Mouse (Mus musculus) MN1 (cell line): ENCODE data around the gene Hes5.

Experiments
- DNase-seq: peaks from one replicate; pipeline ENCODE4 v3.0.0-alpha.2; 2016; ENCODE audit warnings: low spot score

Hes5 gene

DNA sequence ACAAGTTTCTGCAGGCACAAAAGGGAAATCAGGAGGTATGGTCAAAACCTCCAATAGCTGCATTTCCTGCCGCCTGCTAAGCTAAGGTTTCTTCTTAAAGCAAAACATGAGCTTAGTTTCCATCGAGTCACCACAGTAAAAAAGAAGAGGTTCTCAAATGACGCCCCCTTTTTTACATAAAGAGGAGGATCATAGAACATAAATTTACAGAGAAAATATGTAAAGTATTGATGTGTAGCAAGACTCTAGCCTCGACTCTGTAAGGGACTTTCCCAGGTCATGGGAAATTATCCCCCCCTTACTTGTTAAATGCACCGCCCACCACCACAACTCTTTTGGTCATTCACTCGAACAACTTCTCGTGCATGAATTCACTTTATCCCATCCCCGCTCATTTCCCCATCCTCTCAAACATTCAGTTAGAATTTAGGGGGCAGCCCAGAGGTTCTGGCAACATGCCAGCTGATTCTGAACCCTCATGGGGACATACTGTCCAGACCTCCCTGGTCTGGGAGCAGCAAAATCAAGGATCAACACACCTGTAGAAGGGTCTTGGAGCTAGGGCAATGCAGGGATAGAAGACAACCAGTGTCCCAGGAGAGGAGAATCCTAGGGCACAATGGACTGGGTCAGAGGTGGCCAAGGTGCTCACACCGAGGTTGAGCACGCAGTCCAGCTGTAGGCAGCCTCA lies 17.9 kb upstream of the Hes5 start:
- peak; percentile 56 for DNase-seq

- no peak for DNase-seq
These were observed 17.2 kb upstream of the Hes5 start for GRCm38 (mm10) chr4:154943323-154944039.

- DNase-seq, result peak; percentile 91
These were observed 16.6 kb upstream of the Hes5 start for GRCm38 (mm10) chr4:154944121-154944590.

- DNase-seq, result peak; percentile 87
These were observed 14.4 kb upstream of the Hes5 start for GRCm38 (mm10) chr4:154946319-154946718.

GRCm38 (mm10) chr4:154948066-154948939 lies 12.4 kb upstream of the Hes5 start:
- DNase-seq, result no peak

- no peak for DNase-seq
These were observed 11.7 kb upstream of the Hes5 start for GRCm38 (mm10) chr4:154948940-154949588.

- DNase-seq, result peak; percentile 46
These were observed 11.1 kb upstream of the Hes5 start for GRCm38 (mm10) chr4:154949589-154949982.

GRCm38 (mm10) chr4:154952461-154953241 lies 8.1 kb upstream of the Hes5 start:
- no peak for DNase-seq

GRCm38 (mm10) chr4:154956604-154957003 lies 4.1 kb upstream of the Hes5 start:
- no peak for DNase-seq

GRCm38 (mm10) chr4:154957289-154957993 lies 3.3 kb upstream of the Hes5 start:
- no peak for DNase-seq

DNA sequence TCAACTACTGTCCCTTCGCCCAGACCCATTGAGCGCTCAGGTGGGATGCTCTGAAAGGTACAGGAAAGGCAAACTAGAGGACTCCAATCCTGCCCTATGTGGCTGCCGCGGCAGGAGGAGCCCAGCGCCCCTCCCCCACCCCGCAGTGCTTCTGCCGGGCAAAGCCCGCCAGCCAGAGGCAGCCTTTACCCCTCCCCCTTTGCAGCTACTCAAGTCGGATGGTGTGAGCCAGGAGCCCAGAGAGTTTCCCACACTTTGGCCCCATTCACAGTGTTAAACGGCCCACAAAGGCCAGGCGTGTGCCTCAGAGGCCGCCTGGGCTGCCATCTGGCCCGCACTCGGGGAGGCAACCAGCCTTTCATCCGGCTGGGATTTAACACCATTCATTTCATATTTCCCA lies 2.6 kb upstream of the Hes5 start:
- peak; percentile 72 for DNase-seq

DNA sequence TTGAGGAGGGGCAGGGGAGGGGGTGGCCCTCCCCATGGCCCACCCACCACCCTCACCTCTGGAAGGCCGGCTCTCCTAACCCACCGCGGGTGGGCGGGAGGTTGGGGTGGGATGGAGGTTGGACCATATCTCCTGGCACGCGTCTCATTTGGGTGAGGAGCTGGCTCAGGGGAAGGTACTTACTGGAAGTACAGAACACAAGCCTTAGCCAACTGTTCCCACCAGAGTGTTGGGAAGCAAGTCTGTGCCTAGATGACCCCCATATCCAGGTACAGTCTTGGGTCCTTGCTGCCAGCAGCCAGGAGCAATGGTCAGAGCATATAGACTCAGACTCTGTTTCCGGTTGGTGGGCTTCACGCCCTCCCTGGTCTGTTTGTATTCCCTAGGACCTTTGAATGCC lies 2.1 kb upstream of the Hes5 start:
- no peak for DNase-seq

GRCm38 (mm10) chr4:154960021-154960689 lies 568 bp upstream of the Hes5 start:
- no peak for DNase-seq

DNA sequence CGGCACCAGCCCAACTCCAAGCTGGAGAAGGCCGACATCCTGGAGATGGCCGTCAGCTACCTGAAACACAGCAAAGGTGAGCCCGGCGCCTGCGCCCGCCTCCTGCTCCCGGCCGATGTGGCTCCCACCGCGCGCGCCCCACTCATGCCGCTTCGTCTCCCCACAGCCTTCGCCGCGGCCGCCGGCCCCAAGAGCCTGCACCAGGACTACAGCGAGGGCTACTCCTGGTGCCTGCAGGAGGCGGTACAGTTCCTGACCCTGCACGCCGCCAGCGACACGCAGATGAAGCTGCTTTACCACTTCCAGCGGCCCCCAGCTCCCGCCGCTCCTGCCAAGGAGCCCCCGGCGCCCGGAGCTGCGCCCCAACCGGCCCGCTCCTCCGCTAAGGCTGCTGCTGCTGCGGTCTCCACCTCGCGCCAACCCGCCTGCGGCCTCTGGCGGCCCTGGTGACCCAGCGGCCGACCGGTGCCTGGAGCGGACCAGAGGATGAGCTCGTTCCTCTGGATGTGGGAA lies 559 bp downstream of the Hes5 start:
- DNase-seq, result peak; percentile 70

GRCm38 (mm10) chr4:154961911-154962310 lies 1.2 kb downstream of the Hes5 start:
- DNase-seq, result no peak

- no peak for DNase-seq
These were observed 2.0 kb downstream of the Hes5 start for GRCm38 (mm10) chr4:154962683-154963082.

DNA sequence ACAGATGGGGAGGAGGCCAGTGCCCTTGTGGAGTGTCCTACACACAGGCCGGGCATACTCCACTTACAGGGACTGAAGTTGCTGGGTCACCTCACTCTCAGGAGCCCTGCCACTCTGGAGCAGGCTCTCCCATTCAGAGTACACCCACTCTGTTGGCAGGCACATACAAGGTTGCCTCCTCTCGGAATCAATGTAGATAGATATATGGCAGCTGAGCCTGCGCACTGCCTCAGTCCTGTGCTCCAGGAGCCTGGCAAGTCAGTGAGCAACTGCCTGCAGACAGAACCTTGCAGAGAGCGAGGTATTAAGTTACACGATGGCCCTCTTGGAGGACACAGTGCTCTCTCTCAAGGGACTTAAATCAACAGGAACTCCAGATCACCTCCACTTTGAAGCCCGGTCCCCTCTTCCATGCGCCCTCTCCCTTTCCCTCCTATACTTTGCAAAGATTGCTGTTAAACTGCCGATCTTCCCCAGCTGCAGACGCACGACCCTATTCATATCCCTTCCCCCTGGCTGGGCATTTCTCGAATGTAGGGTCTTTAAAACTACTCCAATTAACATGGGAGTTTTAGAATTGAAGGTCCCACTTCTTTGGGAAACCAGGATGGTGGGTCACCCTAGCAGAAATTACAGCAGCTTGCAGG lies 2.6 kb downstream of the Hes5 start:
- peak; percentile 36 for DNase-seq

DNA sequence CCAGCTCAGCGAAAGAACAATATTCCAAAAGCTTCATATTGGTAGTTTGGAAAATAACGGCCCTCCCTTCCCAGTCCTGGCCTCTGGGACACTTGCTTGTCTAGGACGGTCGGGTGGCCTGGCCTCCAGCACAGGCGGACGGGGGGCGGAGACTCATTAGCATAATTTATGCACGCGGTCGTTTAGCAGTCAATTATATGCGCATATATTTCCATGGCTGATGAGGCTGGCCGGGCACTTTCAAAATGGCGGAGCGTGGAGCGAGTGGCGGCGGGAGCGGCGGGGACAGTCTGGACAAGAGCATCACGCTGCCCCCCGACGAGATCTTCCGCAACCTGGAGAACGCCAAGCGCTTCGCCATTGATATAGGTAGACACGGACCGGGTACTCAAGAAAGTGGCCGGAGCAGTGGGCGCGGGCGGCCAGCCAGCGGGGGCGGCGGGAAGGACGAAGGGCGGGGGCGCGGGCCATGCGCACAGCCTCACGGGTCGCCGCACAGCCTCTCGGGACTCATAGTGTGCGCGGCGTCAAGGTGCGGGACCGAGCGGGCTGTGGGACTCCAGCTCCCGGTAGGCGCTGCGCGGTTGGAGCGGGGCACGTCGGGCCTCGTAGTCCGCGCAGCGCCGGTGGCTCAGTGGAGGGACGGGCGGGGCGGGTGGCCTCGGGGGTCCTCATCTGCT lies 3.3 kb downstream of the Hes5 start, which contains the start of gene Pank4:
Pank4 (plus strand) TSS at position 223 of the 680 bp plus-strand sequence.
- DNase-seq, result peak; percentile 95
